Mouse (Mus musculus): ENCODE data around the gene Ryr1. TPM values are rescaled to one million over a fixed set of nuclear protein-coding genes. Genes with fewer than 3 reads are reported as not detected.
"Not testable (repeated sequence)": the region's sequence is repeated elsewhere in the genome, so short reads cannot be mapped to it uniquely, and the experiment has no call there.

The Ryr1 gene
- polyA plus RNA-seq, 1 experiment from 2014 or later: 5.0 TPM

DNA sequence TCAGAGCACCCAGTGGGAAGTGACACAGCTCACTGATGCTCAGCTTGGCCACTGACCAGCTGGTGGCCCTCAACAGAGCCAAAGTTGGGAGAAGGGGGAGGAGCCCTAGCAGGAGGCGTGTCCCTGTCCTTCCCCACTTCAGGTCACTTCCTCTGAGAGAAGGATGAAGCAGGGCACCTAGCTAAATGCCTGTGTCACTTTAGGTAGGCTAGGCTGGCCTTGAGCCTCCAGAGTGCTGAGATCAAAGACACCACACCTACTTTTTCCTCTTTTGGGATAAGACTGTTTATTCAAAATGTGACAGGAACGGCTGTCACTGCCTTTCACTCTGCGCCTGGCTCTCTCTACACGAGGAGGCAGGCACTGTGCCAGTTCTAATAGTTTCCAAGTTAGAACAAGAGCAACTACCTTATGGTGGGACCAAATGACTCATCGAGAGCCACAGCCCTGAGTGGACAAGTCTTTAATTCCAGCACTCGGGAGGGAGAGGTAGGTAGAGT lies 153.2 kb downstream of the Ryr1 start:
- H3K9ac ChIP-seq (ENCODE audit: low read length): no peak overlapping the region
- no peaks in the 10 kb centered on the region for H3K9me3 ChIP-seq (replicated peaks; ENCODE audit: control insufficient read depth, low read length)
- 77% methylated on average over 6 of the region's 6 CpGs for WGBS
- no peak overlapping the region for H3K4me3 ChIP-seq (ENCODE audit: low read depth, low read length)
- DNase-seq (ENCODE audit: low spot score) (peak; percentile 20), ATAC-seq (no peak)
- H3K4me1 ChIP-seq (ENCODE audit: control insufficient read depth, insufficient read depth, low read length): no peaks in the 10 kb centered on the region
- H3K36me3 ChIP-seq (ENCODE audit: control insufficient read depth, insufficient read depth, low read length): peaks cover 56% of the 10 kb centered on the region
- H3K27me3 ChIP-seq (replicated peaks; ENCODE audit: control insufficient read depth, insufficient read depth, low read length): no peaks in the 10 kb centered on the region
- H3K4me2 ChIP-seq (ENCODE audit: low read length): no peak overlapping the region
- no peak overlapping the region for H3K27ac ChIP-seq (ENCODE audit: low read depth, low read length)

DNA sequence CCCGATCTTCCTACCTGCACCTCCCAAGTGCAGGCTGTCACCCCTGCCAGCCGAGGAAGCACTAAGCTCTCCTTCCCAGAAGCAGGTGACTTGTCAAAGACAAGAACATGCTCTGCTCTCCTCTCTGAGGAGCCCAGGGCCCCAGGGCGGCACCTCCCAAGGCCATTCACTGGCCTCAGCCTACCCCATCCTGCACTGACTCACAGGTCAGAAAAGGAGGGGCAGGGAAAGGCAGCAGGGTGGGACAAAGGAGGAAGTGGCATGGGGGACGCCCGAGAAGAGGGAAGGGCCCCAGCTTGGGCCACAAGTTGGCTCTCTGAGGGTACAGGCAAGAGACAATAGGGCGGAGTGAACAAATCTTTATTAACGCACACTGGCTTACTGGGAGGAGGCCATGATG lies 153.9 kb downstream of the Ryr1 start:
- Histone ChIP-seq H3K4me1 (ENCODE audit: control insufficient read depth, insufficient read depth, low read length) (no peaks in the 10 kb centered on the region), H3K27ac (ENCODE audit: low read depth, low read length) (no peak overlapping the region), H3K4me3 (ENCODE audit: low read depth, low read length) (no peak overlapping the region), H3K36me3 (ENCODE audit: control insufficient read depth, insufficient read depth, low read length) (peaks cover 48% of the 10 kb centered on the region), H3K4me2 (ENCODE audit: low read length) (no peak overlapping the region), H3K9ac (ENCODE audit: low read length) (no peak overlapping the region), H3K9me3 (replicated peaks; ENCODE audit: control insufficient read depth, low read length) (no peaks in the 10 kb centered on the region), H3K27me3 (replicated peaks; ENCODE audit: control insufficient read depth, insufficient read depth, low read length) (no peaks in the 10 kb centered on the region)
- no peak for ATAC-seq
- no peak for DNase-seq (ENCODE audit: low spot score)
- 92% methylated on average over 7 of the region's 7 CpGs for WGBS

DNA sequence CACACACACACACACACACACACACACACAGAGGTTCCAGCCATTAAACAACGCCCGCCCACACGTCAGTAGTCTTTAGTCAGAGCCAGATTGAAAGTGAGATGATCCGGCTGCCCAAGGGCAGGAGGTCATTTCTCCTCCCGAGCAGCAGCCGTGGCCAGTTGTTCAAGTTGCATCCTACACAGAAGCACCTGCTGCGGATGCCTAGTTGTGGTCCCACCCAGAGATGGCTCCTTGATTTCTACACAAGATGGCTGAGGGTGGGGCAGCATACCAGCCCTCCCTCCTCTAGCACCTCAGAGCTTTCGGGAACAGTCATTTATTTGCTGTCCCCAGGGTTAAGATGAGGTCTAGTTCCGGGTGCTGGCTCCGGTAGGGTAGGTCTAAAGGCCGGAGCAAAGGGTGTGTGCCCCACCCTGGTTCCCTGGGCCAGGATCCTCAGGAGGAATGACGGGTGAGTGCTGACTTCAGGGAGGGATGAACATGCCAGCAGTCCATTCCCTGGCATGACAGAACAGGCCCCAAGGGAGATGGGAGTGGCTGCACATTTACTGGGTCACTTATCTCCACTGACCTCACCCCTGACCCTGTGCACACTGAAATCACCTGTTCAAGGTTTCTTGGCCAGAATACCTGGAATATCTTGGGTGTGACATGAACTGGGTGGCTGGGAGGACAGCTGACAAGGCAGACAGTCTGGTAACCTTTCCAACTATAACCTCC lies 155.1 kb downstream of the Ryr1 start:
- no peaks in the 10 kb centered on the region for H3K27me3 ChIP-seq (replicated peaks; ENCODE audit: control insufficient read depth, insufficient read depth, low read length)
- no peak overlapping the region for H3K4me2 ChIP-seq (ENCODE audit: low read length)
- no peak overlapping the region for H3K9ac ChIP-seq (ENCODE audit: low read length)
- no peaks in the 10 kb centered on the region for H3K4me1 ChIP-seq (ENCODE audit: control insufficient read depth, insufficient read depth, low read length)
- H3K9me3 ChIP-seq (replicated peaks; ENCODE audit: control insufficient read depth, low read length): no peaks in the 10 kb centered on the region
- no peak overlapping the region for H3K27ac ChIP-seq (ENCODE audit: low read depth, low read length)
- no peak overlapping the region for H3K4me3 ChIP-seq (ENCODE audit: low read depth, low read length)
- WGBS: 89% methylated on average over 12 of the region's 12 CpGs
- H3K36me3 ChIP-seq (ENCODE audit: control insufficient read depth, insufficient read depth, low read length): peaks cover 40% of the 10 kb centered on the region
- no peak for DNase-seq (ENCODE audit: low spot score)
- ATAC-seq: no peak

DNA sequence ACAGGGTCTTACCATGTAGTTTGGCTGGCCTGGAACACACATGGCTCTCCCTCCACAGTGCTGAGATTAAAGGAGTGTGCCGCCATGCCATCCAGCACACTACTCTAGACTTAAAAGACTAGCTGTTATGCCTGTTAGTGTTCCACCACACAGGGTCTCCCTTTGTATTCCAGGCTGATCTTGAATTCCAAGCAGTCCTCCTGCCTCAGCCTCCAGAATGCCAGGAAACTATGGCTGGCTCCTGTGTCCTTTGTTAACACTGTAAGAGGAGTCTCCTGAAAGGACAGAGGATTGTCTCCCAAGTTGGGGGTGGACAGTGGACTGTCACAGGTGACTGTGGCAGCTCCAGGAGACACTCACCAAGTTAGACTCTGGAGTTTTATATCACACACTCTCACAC lies 155.7 kb downstream of the Ryr1 start:
- no peak overlapping the region for H3K4me2 ChIP-seq (ENCODE audit: low read length)
- no peaks in the 10 kb centered on the region for H3K27me3 ChIP-seq (replicated peaks; ENCODE audit: control insufficient read depth, insufficient read depth, low read length)
- H3K4me1 ChIP-seq (ENCODE audit: control insufficient read depth, insufficient read depth, low read length): no peaks in the 10 kb centered on the region
- H3K4me3 ChIP-seq (ENCODE audit: low read depth, low read length): no peak overlapping the region
- H3K27ac ChIP-seq (ENCODE audit: low read depth, low read length): no peak overlapping the region
- DNase-seq (ENCODE audit: low spot score) (no peak), ATAC-seq (no peak)
- H3K9me3 ChIP-seq (replicated peaks; ENCODE audit: control insufficient read depth, low read length): no peaks in the 10 kb centered on the region
- H3K36me3 ChIP-seq (ENCODE audit: control insufficient read depth, insufficient read depth, low read length): peaks cover 34% of the 10 kb centered on the region
- no peak overlapping the region for H3K9ac ChIP-seq (ENCODE audit: low read length)
- WGBS: 95% methylated on average over 1 of the region's 1 CpGs

DNA sequence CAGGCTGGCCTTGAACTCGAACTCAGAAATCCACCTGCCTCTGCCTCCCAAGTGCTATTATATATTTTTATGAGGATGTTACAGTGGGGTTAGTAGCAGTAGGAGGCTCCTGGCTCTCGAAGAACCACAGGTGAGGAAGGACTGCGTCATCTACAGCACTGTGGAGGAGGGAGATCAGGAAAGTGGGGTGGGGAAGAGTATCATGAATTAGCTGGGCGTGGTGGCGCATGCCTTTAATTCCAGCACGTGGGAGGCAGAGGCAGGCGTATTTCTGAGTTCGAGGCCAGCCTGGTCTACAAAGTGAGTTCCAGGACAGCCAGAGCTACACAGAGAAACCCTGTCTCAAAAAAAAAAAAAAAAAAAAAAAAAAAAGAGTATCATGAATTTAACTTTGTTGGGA lies 156.9 kb downstream of the Ryr1 start:
- not testable (repeated sequence) for ATAC-seq; H3K27ac ChIP-seq (ENCODE audit: low read depth, low read length); DNase-seq (ENCODE audit: low spot score); H3K27me3 ChIP-seq (replicated peaks; ENCODE audit: control insufficient read depth, insufficient read depth, low read length); H3K4me2 ChIP-seq (ENCODE audit: low read length); H3K4me3 ChIP-seq (ENCODE audit: low read depth, low read length); H3K9me3 ChIP-seq (replicated peaks; ENCODE audit: control insufficient read depth, low read length); H3K4me1 ChIP-seq (ENCODE audit: control insufficient read depth, insufficient read depth, low read length); H3K9ac ChIP-seq (ENCODE audit: low read length)
- peaks cover 22% of the 10 kb centered on the region for H3K36me3 ChIP-seq (ENCODE audit: control insufficient read depth, insufficient read depth, low read length)
- whole genome bisulfite sequencing: 95% methylated on average over 8 of the region's 8 CpGs

DNA sequence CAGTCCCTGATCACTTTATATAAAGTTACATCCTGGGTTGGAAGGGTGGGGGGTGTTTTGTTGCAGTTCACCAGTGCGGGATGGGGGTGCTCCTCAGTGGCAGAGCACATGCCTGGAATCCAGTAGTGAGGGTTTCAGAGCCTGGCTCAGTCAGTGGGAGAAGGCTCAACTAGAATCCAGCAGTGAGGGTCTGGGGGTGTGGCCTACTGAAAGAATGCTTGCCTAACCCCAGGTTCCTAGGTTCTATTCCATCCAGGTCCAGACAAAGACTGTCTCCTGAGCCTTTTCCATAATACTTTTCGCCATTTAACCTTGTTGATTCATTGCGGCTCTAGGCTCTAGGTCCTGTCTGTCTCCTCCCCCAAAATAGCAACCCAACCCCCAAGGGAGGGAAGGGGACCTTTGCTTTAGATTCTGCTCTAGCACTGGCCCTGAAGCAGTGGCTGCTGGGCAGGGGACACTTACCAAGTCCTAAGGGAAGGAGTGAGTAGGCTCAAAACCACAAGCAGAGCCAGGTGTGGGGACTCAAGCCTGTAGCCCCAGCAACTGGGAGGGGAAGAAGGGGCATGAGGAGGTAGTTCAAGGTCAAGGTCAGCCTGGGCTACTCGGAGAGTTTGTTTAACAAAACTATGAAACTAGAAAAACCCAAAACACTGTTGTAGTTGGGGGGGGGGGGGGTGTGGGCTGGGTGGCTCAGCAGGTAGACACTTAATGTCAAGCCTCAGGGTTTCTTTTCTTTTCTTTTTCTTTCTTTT lies 158.1 kb downstream of the Ryr1 start:
- no peak for DNase-seq (ENCODE audit: low spot score)
- Histone ChIP-seq H3K4me2 (ENCODE audit: low read length) (no peak overlapping the region), H3K27ac (ENCODE audit: low read depth, low read length) (no peak overlapping the region), H3K4me3 (ENCODE audit: low read depth, low read length) (no peak overlapping the region), H3K9ac (ENCODE audit: low read length) (no peak overlapping the region), H3K27me3 (replicated peaks; ENCODE audit: control insufficient read depth, insufficient read depth, low read length) (no peaks in the 10 kb centered on the region), H3K36me3 (ENCODE audit: control insufficient read depth, insufficient read depth, low read length) (peaks cover 16% of the 10 kb centered on the region), H3K4me1 (ENCODE audit: control insufficient read depth, insufficient read depth, low read length) (no peaks in the 10 kb centered on the region), H3K9me3 (replicated peaks; ENCODE audit: control insufficient read depth, low read length) (no peaks in the 10 kb centered on the region)
- 69% methylated on average over 4 of the region's 4 CpGs for WGBS
- no peak for ATAC-seq

DNA sequence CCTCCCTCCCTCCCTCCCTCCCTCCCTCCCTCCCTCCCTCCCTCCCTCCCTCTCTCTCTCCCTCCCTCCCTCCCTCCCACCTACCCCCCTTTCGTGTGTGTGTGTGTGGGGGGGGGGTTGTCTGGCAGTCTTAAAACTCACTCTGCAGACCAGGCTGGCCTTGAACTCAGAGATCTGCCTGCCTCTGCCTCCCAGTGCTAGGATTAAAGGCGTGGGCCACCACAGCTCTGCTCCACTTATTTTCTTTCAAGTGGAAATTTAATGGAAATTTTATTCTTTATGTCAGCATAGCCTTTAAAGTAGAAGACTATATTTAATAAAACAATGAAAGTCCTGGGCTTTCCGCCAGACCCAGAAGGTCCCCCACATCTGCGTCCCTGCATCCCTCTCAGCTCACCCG lies 158.8 kb downstream of the Ryr1 start:
- H3K4me2 ChIP-seq (ENCODE audit: low read length): no peak overlapping the region
- peaks cover 8% of the 10 kb centered on the region for H3K36me3 ChIP-seq (ENCODE audit: control insufficient read depth, insufficient read depth, low read length)
- no peak overlapping the region for H3K4me3 ChIP-seq (ENCODE audit: low read depth, low read length)
- DNase-seq (ENCODE audit: low spot score) (no peak), ATAC-seq (no peak)
- H3K27me3 ChIP-seq (replicated peaks; ENCODE audit: control insufficient read depth, insufficient read depth, low read length): no peaks in the 10 kb centered on the region
- H3K27ac ChIP-seq (ENCODE audit: low read depth, low read length): no peak overlapping the region
- no peaks in the 10 kb centered on the region for H3K9me3 ChIP-seq (replicated peaks; ENCODE audit: control insufficient read depth, low read length)
- H3K4me1 ChIP-seq (ENCODE audit: control insufficient read depth, insufficient read depth, low read length): peaks cover 2% of the 10 kb centered on the region; the same call in 1 of the 2 replicates
- no peak overlapping the region for H3K9ac ChIP-seq (ENCODE audit: low read length)
- 75% methylated on average over 4 of the region's 5 CpGs for WGBS

DNA sequence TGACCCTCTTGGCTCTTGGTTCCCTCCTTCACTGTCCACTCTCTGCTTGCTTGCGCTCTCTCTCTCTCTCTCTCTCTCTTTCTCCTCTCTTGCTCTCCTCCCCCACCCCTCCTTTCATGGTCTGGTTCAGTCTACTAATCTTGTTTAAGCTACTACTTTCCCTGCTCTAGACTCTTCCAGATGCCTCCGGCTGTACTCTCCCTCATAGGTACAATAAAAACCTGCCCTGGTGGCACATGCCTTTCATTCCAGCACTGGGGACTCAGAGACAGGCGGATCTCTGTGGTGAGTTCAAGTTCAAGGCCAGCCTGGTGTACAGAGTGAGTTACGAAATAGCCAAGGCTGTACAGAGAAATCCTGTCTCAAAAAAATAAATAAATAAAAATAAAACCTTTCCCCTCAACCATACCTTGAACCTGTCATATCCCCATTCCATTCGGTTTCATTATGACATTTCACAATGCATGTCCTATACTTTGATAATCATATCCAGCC lies 159.6 kb downstream of the Ryr1 start:
- ATAC-seq: no peak
- H3K27ac ChIP-seq (ENCODE audit: low read depth, low read length): no peak overlapping the region
- H3K4me2 ChIP-seq (ENCODE audit: low read length): no peak overlapping the region
- no peaks in the 10 kb centered on the region for H3K9me3 ChIP-seq (replicated peaks; ENCODE audit: control insufficient read depth, low read length)
- 85% methylated on average over 5 of the region's 5 CpGs for WGBS
- no peak for DNase-seq (ENCODE audit: low spot score)
- no peak overlapping the region for H3K9ac ChIP-seq (ENCODE audit: low read length)
- peaks cover 5% of the 10 kb centered on the region; the same call in 1 of the 2 replicates for H3K36me3 ChIP-seq (ENCODE audit: control insufficient read depth, insufficient read depth, low read length)
- no peak overlapping the region for H3K4me3 ChIP-seq (ENCODE audit: low read depth, low read length)
- H3K4me1 ChIP-seq (ENCODE audit: control insufficient read depth, insufficient read depth, low read length): peaks cover 10% of the 10 kb centered on the region
- H3K27me3 ChIP-seq (replicated peaks; ENCODE audit: control insufficient read depth, insufficient read depth, low read length): no peaks in the 10 kb centered on the region
